Comparison of ENCODE assay signal across 29 mouse cellular contexts in genomic region chrX:84598476-84598875, GRCm38 (mm10).
A peak's percentile ranks its signal among the peaks of the same experiment; 100 is the strongest.
DNase-seq lines count a peak whose midpoint lies in the region; ATAC-seq and TF ChIP-seq lines count a peak whose summit lies in the region.
"Had no signal": no experiment of that assay in that cellular context is flagged by ENCODE, and none has a peak within 500 bp of the region (broad histone marks: within the 10 kb centered on the region; RNA-seq: fewer than 3 reads in every experiment).

No protein-coding gene starts in this region.

- H3K27ac ChIP-seq in hindbrain, embryonic 14.5 days = no peak overlapping the region
- H3K27ac ChIP-seq in hindbrain, embryonic 16.5 days (ENCODE audit: low read depth, low read length) = no peak overlapping the region
- no peak overlapping the region for H3K27ac ChIP-seq in left cerebral cortex, adult 2 months
- H3K27ac ChIP-seq: embryonic facial prominence, embryonic 13.5 days; forebrain, embryonic 10.5 days; kidney, embryonic 15.5 days; liver, embryonic 14.5 days; lung, embryonic 15.5 days; midbrain, embryonic 13.5 days had no signal

- no peak overlapping the region for H3K4me3 ChIP-seq in hindbrain, embryonic 14.5 days (replicated peaks; ENCODE audit: low read length)
- no peak overlapping the region for H3K4me3 ChIP-seq in hindbrain, embryonic 16.5 days (ENCODE audit: low read length)
- H3K4me3 ChIP-seq in left cerebral cortex, adult 2 months = no peak overlapping the region
- H3K4me3 ChIP-seq: embryonic facial prominence, embryonic 13.5 days; forebrain, embryonic 10.5 days; kidney, embryonic 15.5 days; lung, embryonic 15.5 days; megakaryocyte, embryonic 14.5 days; midbrain, embryonic 13.5 days had no signal

- H3K4me2 ChIP-seq in hindbrain, embryonic 14.5 days (replicated peaks) = no peak overlapping the region
- H3K4me2 ChIP-seq in hindbrain, embryonic 16.5 days (ENCODE audit: low read length) = no peak overlapping the region
- H3K4me2 ChIP-seq: embryonic facial prominence, embryonic 13.5 days; heart, embryonic 11.5 days; kidney, embryonic 15.5 days; lung, embryonic 15.5 days; midbrain, embryonic 13.5 days had no signal

- intact Hi-C loops in left cerebral cortex, adult 2 months (cut with DNase I) = loop anchor here (10.0 kb wide), 1 partner anchor 1046 kb away; no protein-coding TSS in a partner anchor

- H3K4me1 ChIP-seq in hindbrain, embryonic 14.5 days (replicated peaks; ENCODE audit: control insufficient read depth, insufficient read depth, low read length) = no peaks in the 10 kb centered on the region
- H3K4me1 ChIP-seq in hindbrain, embryonic 16.5 days (ENCODE audit: control insufficient read depth, insufficient read depth, low read depth, low read length) = no peaks in the 10 kb centered on the region
- H3K4me1 ChIP-seq: embryonic facial prominence, embryonic 13.5 days; forebrain, embryonic 10.5 days; kidney, embryonic 15.5 days; lung, embryonic 15.5 days; megakaryocyte, embryonic 14.5 days; midbrain, embryonic 13.5 days had no signal

- H3K9ac ChIP-seq in hindbrain, embryonic 14.5 days = no peak overlapping the region
- H3K9ac ChIP-seq in hindbrain, embryonic 16.5 days (ENCODE audit: low read depth, low read length) = no peak overlapping the region
- H3K9ac ChIP-seq: embryonic facial prominence, embryonic 13.5 days; forebrain, postnatal 0 days; kidney, embryonic 15.5 days; liver, embryonic 14.5 days; lung, embryonic 15.5 days; midbrain, embryonic 13.5 days had no signal

- no peaks in the 10 kb centered on the region for H3K36me3 ChIP-seq in hindbrain, embryonic 14.5 days (replicated peaks; ENCODE audit: control insufficient read depth, insufficient read depth)
- no peaks in the 10 kb centered on the region for H3K36me3 ChIP-seq in hindbrain, embryonic 16.5 days (ENCODE audit: control insufficient read depth, insufficient read depth, low read length)
- H3K36me3 ChIP-seq: embryonic facial prominence, embryonic 13.5 days; forebrain, embryonic 10.5 days; kidney, embryonic 15.5 days; lung, embryonic 15.5 days; midbrain, embryonic 13.5 days had no signal

- peak; percentile 39 for TF ChIP-seq CTCF in left cerebral cortex, adult 2 months (IDR thresholded peaks at IDR 0.05)

- no peaks in the 10 kb centered on the region for H3K27me3 ChIP-seq in hindbrain, embryonic 14.5 days (ENCODE audit: control insufficient read depth, insufficient read depth, low read length)
- H3K27me3 ChIP-seq in hindbrain, embryonic 16.5 days (replicated peaks; ENCODE audit: control insufficient read depth, insufficient read depth, low read length) = no peaks in the 10 kb centered on the region
- H3K27me3 ChIP-seq: embryonic facial prominence, embryonic 13.5 days; kidney, embryonic 15.5 days; lung, embryonic 15.5 days; megakaryocyte, embryonic 14.5 days; midbrain, embryonic 13.5 days had no signal

- no peaks in the 10 kb centered on the region for H3K9me3 ChIP-seq in hindbrain, embryonic 14.5 days (ENCODE audit: control insufficient read depth, low read length)
- H3K9me3 ChIP-seq in hindbrain, embryonic 16.5 days (ENCODE audit: control insufficient read depth, low read length) = no peaks in the 10 kb centered on the region
- H3K9me3 ChIP-seq: embryonic facial prominence, embryonic 13.5 days; forebrain, embryonic 10.5 days; kidney, embryonic 15.5 days; lung, embryonic 15.5 days; megakaryocyte, embryonic 14.5 days; midbrain, embryonic 13.5 days had no signal

- no peak for ATAC-seq in hindbrain, embryonic 14.5 days (ENCODE audit: low FRiP score)
- ATAC-seq in hindbrain, embryonic 16.5 days = no peak
- ATAC-seq: forebrain, postnatal 0 days; midbrain, embryonic 13.5 days had no signal

- DNase-seq in hindbrain, embryonic 14.5 days (ENCODE audit: low spot score) = peak; percentile 31
- no peak for DNase-seq in left cerebral cortex, adult 2 months (ENCODE audit: extremely low spot score in 1 of 2, low spot score in 2 of 2)
- DNase-seq in left cerebral cortex, adult 9 months (ENCODE audit: low spot score in 2 of 2) = no peak
- peak; percentile 13 for DNase-seq in retina, embryonic 14.5 days (ENCODE audit: low spot score)
- DNase-seq in retina, postnatal 1 day = no peak
- DNase-seq in urinary bladder, postnatal 36 days (ENCODE audit: low spot score in 2 of 2) = no peak
- DNase-seq: adrenal gland, postnatal 10 days; B cell, adult 2 months; cerebellum, adult 11 months; cerebellum, adult 9-11 months; gastrocnemius, postnatal 10 days; kidney, adult 11 months; kidney, postnatal 36 days; layer of hippocampus, postnatal 36 days; liver; lung, postnatal 4 days; right cerebral cortex, postnatal 4 days; thymus, adult 2 months; thymus, postnatal 36 days had no signal

Comparison
In these comparisons a context has a peak if more than half of its experiments do, and no peak if none do; other contexts are left out.
1. DNase-seq: peak in hindbrain, embryonic 14.5 days (single experiment) and retina, embryonic 14.5 days (single experiment); none in left cerebral cortex, adult 2 months (0 of 2), left cerebral cortex, adult 9 months (0 of 2), retina, postnatal 1 day (single experiment) and urinary bladder, postnatal 36 days (0 of 2).